Mouse (Mus musculus): ENCODE results near the gene Bri3bp.
"Not testable (repeated sequence)": the region's sequence is repeated elsewhere in the genome, so short reads cannot be mapped to it uniquely, and the experiment has no call there.

Gene Bri3bp

GRCm38 (mm10) chr5:125441234-125442114, at the start of gene Bri3bp:
TSS of gene Bri3bp (plus strand) at chr5:125441568.
- DNase-seq (ENCODE audit: low read depth), result peak; percentile 85

- DNase-seq (ENCODE audit: low read depth), result peak; percentile 65
These were observed 49.8 kb upstream of the Bri3bp start for GRCm38 (mm10) chr5:125391609-125392008.

- not testable (repeated sequence) for DNase-seq (ENCODE audit: low read depth)
These were observed 49.2 kb upstream of the Bri3bp start for GRCm38 (mm10) chr5:125392176-125392575.

- no peak for DNase-seq (ENCODE audit: low read depth)
These were observed 48.8 kb upstream of the Bri3bp start for GRCm38 (mm10) chr5:125392618-125392976.

GRCm38 (mm10) chr5:125392977-125393621, 48.3 kb upstream of the Bri3bp start:
- peak; percentile 97 for DNase-seq (ENCODE audit: low read depth)

GRCm38 (mm10) chr5:125393622-125394603, 47.5 kb upstream of the Bri3bp start:
- peak; percentile 96 for DNase-seq (ENCODE audit: low read depth)

GRCm38 (mm10) chr5:125395008-125395407, 46.4 kb upstream of the Bri3bp start:
- DNase-seq (ENCODE audit: low read depth), result no peak

- no peak for DNase-seq (ENCODE audit: low read depth)
These were observed 40.5 kb upstream of the Bri3bp start for GRCm38 (mm10) chr5:125400903-125401302.

GRCm38 (mm10) chr5:125402476-125402875, 38.9 kb upstream of the Bri3bp start:
- DNase-seq (ENCODE audit: low read depth), result no peak

GRCm38 (mm10) chr5:125402991-125403390, 38.4 kb upstream of the Bri3bp start:
- no peak for DNase-seq (ENCODE audit: low read depth)

- peak; percentile 87 for DNase-seq (ENCODE audit: low read depth)
These were observed 37.6 kb upstream of the Bri3bp start for GRCm38 (mm10) chr5:125403481-125404465.

GRCm38 (mm10) chr5:125404536-125404902, 36.8 kb upstream of the Bri3bp start:
- no peak for DNase-seq (ENCODE audit: low read depth)

GRCm38 (mm10) chr5:125404903-125405545, 36.3 kb upstream of the Bri3bp start:
- no peak for DNase-seq (ENCODE audit: low read depth)

GRCm38 (mm10) chr5:125405546-125406248, 35.7 kb upstream of the Bri3bp start:
- DNase-seq (ENCODE audit: low read depth), result peak; percentile 98

GRCm38 (mm10) chr5:125406322-125407016, 34.9 kb upstream of the Bri3bp start:
- peak; percentile 81 for DNase-seq (ENCODE audit: low read depth)

GRCm38 (mm10) chr5:125407020-125407830, 34.1 kb upstream of the Bri3bp start:
- peak; percentile 40 for DNase-seq (ENCODE audit: low read depth)

GRCm38 (mm10) chr5:125407910-125408575, 33.3 kb upstream of the Bri3bp start:
- DNase-seq (ENCODE audit: low read depth), result no peak

- peak; percentile 89 for DNase-seq (ENCODE audit: low read depth)
These were observed 32.5 kb upstream of the Bri3bp start for GRCm38 (mm10) chr5:125408842-125409241.

Measured in induced T-regulatory cell, adult 2 months (primary cell).